Mouse (Mus musculus) adrenal gland, postnatal 36 days (tissue): ENCODE measurements around the gene Macrod2. TPM values are rescaled to one million over a fixed set of nuclear protein-coding genes. Genes with fewer than 3 reads are reported as not detected.

Experiments used
- DNase-seq, 2 experiments: peaks; one replicate each; pipeline ENCODE4 v3.0.0; 2021; ENCODE audit warnings: mixed read lengths in 1 of 2
- total RNA-seq, 2 experiments: library from RNA; stranded (reverse); gene quantifications; 2 replicates each; pipeline ENCODE4 v1.2.3; 2021

The Macrod2 gene
- total RNA-seq, 2 experiments from 2014 or later, result 5.3 to 8.6 TPM

DNA sequence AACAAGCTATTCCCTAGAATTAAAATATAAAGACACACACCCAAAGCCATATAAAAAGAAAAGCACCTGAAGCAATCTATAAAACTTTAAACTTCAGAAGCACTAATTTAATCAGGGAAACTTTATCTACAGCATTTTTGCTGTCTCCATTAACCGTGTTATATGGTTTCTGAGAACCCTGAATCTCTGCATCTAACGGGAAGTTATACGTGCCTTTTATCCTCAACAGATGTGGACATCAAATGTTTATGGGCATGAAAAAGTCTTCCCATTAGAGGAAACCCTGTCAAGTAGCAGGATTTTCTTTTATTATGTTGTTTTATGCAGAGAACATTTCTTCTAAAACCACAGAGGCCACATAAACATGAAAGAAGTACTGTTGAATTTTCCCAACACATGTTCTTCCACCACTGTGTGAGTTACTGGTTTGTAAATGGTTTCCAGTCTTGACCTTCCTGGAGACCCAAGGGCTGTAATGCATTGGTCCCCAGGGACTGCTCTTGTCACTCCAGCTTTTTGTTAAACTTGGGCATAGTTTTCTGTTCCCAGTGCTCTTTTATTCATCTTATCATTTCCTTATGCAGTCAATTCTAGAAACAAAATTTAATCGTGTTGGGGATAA lies 1629.5 kb downstream of the Macrod2 start:
- DNase-seq, result no peak

GRCm38 (mm10) chr2:142026721-142027120 lies 1631.6 kb downstream of the Macrod2 start:
- DNase-seq, result no peak

DNA sequence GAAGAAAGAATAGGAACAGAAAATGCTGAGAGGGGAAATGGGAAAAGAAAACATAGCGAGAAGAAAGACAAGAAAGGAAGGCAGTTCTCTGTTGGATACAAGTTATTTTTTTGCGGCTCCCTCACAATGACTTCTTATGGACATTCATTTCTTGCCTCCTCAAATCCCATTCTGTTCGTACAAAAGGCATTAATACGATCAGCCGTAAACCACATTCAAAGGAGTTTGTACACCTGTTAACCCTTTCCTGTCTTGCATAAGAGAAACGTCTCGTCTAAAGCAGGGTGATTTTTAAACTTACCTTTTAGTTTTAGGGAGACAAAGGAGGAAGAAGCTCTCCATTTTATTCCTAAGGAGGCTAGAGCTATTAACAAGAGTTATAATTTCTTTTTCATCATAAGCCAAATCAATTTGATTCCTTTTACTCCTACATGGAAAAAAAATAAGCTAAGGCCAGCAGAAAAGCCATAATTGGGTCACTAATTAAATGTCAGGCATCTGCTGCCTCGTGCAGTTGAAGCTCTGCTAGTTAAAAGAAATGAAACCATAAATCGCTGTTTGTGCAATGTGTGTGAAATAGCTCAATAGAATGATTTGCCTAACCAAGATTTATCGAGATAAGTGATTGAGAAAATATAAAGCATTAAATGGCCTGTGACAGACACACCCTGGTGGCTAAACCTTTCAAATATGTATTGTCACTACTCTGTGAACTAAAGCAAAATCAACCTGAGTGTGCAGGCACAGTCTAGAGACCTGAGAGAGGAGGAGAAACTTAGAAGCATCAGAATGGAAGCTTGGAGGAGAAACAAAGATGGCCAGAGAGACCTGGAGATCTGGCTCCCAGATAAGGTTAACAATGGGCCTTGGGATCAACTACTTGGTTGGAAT lies 1635.9 kb downstream of the Macrod2 start:
- no peak for DNase-seq

GRCm38 (mm10) chr2:142055576-142055975 lies 1660.5 kb downstream of the Macrod2 start:
- DNase-seq, result no peak

DNA sequence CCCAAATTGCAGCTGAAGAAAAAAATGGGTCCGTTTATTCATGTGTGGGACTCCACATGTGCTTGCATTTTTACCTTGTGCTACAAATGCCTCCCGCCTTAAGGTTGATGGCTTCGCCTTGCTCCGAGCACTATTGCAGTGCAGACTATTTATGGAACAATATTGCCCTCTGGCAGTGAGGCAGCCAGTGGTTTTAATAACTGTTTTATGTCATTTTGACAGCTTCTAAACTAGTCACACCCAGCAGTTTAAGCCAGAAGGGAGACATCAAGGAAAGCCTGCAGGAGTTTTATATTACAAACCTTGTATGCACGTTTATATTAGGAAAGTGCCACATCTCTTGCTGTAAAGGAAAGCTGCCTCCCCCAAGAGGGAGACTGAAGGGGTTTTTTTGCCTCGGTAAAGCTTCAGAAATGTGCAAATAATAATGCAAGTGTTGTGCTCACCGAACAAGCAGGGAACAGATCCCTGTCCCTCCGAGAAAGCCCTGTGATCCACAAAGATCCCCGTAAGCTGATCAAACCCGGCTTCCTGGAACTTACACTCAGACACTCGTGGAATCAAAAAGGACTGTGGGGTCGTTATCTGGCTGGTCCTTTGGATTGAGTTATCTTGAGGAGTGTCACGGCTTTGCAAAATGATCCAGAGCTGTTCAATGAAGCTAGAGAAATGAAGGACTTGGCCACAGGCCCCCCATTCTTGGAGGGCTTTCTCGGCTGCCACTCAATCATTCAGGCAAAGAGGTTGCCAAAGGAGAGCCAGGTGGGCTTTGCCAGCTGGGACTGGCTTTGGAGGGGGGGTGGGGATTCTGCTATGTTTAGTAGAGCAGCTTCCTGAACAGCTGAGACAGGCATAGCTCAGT lies 1663.0 kb downstream of the Macrod2 start:
- no peak for DNase-seq

GRCm38 (mm10) chr2:142058751-142059090 lies 1663.6 kb downstream of the Macrod2 start:
- DNase-seq, result no peak

- no peak for DNase-seq
Measured at GRCm38 (mm10) chr2:142108947-142109346, 1713.8 kb downstream of the Macrod2 start.

DNA sequence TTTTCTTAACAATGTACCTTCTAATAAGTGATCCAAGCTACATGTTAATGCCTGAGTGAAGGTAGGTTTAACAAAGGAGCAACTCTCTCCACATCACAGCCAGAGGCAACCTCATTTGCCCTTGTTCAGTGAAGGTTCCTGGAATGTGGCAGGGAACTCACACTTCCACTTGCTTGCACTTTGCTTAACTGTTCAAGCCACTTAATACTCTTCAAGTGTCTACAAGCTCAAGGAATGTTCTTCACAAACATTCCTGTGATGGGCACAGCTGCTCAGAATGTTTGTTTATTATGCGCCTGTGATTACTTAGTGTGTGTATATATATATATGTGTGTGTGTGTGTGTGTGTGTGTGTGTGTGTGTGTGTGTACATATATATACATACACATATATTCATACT lies 1721.5 kb downstream of the Macrod2 start:
- DNase-seq, result no peak

DNA sequence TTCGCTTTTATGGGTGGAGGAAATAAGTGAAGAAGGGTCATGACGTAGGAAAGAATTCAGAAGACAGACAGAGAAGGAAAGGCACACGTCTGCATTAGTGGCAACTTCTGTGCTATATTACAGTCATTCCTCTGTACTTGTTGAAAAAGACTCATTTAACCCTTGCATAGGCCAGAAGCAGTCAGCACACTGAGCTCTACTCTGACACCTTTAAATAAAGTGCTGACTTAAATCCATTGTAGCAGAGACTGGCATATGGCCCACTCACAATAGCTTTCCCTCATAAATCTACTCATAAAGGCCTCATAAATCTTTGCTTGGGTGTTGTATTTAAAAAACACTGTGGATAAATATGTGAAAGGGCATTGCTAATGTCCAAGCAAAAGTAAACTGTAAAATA lies 1733.0 kb downstream of the Macrod2 start:
- no peak for DNase-seq

DNA sequence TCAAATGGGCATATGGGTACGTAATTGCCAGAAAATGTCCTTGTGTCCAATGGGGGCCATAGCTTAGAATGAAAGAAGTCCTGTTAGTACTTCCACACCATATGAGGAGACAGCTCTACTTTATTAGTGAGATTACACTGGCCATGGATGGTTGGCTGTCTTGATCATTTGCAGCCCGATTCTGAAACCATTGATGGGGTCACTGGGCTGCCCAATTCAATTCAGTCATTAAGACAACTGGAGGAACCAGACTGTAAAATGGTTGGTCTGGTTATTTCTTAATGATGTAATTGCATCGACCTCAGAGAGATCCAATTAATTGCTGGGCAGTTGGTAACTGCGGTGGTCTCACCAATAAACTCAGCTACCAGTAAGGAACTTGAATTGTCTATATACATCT lies 1734.1 kb downstream of the Macrod2 start:
- no peak for DNase-seq

GRCm38 (mm10) chr2:142149310-142149709 lies 1754.2 kb downstream of the Macrod2 start:
- no peak for DNase-seq

GRCm38 (mm10) chr2:142163506-142164275 lies 1768.6 kb downstream of the Macrod2 start:
- DNase-seq, result no peak

DNA sequence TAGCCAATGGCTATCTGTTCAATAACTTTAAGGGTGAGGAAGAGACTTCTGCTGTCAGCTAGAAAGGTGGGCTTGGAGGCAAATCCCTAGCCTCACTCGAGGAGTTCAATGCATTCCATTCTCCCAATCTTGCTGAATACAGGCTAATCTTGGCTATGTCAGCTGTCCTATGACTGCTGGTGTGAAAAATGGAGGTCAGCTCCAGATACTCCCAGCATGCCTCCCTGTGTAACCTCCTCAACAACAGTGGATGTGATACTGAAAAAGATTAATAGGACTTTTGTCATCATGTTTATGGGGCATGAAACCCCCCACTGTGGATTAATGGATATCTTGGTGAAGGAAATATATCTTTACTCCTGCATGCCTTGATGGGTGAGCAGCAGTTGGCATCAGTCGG lies 1774.5 kb downstream of the Macrod2 start:
- DNase-seq, result no peak

DNA sequence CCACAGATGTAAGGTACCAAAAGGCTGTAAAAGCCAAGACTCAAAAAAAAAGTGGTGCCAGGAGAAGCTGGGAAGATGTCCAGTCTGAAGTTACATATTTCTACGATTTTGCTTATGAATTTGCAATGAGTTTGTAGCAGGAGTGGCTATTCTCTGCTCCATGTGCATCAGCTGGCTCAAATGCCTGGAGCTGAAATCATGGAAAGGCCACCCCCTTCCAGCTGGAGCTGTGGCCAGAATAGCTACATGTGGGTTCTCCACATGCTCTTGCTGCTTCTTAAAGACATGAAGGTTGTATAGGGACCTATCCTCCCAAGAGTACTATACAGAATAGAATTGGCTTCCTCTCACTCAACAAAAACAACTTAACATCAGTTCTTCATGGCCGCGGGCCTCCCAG lies 1777.6 kb downstream of the Macrod2 start:
- DNase-seq, result no peak

DNA sequence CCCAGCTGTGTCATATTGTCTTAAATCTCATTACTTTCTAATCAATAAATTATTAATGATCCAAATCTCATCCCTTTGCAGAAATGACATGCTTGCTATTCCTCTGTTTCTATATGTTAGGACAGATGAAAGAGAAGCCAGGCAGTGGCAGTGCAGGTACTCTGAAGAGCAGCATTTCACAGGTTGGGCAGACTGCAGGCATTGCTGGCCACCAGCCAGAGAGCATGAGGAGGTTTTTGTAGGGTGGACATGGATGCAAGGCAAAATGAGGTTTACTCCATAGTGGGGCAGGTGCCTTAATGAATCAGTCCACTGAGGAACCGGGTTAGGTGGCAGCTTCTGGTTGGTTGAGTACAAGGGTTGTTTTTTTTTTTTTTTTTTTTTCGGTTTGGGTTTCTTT lies 1778.9 kb downstream of the Macrod2 start:
- no peak for DNase-seq

- no peak for DNase-seq
Measured at GRCm38 (mm10) chr2:142186922-142187321, 1791.8 kb downstream of the Macrod2 start.

DNA sequence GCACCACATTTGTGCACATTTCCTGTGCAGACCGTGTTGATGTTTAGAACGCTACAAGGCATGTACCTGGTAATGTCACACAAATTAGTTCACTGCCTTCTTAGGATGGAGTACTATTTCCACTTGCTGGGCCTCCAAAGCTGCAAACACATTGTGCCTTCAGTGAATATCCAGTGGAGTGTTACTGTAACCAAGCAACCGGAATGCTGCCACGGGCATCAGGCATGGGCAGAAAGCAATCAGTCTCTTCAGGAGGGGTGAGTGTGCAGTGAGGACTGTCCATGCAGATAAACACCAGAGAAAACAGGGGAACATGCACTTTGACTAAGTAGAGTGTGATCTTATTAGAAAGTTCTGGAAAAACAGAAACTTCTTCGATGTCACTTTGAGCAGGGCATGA lies 1792.3 kb downstream of the Macrod2 start:
- DNase-seq, result no peak

- no peak for DNase-seq
Measured at GRCm38 (mm10) chr2:142217371-142217770, 1822.3 kb downstream of the Macrod2 start.

GRCm38 (mm10) chr2:142222137-142222921 lies 1827.2 kb downstream of the Macrod2 start:
- no peak for DNase-seq

GRCm38 (mm10) chr2:142222926-142223325 lies 1827.8 kb downstream of the Macrod2 start:
- DNase-seq, result no peak

- DNase-seq, result no peak
Measured at GRCm38 (mm10) chr2:142230985-142231549, 1836.0 kb downstream of the Macrod2 start.
